Mouse (Mus musculus) fibroblast of lung, adult 2 months (primary cell): ENCODE results near the gene Vac14.

Source experiments
- DNase-seq: peaks from one replicate; pipeline ENCODE4 v3.0.0-alpha.2; 2011; ENCODE audit warnings: low read depth

Gene Vac14

GRCm38 (mm10) chr8:110717131-110717530 is 98.7 kb downstream of the Vac14 start:
- DNase-seq = no peak

DNA sequence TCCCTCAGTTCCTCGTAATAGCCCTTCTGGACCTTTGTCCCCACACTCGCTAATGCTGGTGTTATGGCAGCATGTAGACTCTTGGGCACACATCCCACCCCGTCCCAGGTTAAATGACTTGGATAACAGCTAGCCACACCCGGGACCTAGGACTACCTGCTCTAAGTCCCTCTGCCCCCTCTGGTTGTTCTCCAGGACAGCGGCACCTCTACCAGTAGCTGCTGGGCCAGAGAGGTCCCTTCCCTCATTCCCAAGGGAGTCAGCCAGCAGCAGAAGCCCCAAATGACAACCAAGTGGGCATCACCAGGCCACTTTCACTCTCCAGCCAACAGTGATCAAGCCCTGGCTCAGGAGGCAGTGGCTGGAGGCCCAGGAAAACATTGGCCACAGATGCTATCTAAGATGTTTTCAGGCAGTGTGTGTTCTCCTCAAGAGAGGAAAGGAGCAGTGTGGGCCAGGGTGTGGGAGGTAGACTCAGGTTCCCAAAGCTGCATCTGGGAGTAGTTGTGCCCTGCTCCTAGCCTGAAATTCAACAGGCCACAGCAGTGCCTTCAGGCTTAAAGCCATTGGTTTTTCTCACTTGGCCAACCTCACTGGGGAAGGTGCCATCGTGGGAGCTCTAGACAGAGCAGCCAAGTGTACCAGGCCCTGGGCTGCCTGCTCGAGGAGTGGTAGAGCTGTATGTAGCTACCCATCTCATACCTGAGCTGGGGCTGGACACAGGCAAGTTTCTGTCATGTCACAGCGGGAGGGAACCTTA is 100.0 kb downstream of the Vac14 start:
- peak; percentile 85 for DNase-seq

GRCm38 (mm10) chr8:110718969-110719670 is 100.7 kb downstream of the Vac14 start:
- DNase-seq = peak; percentile 66

- DNase-seq = no peak
These were observed 101.7 kb downstream of the Vac14 start for GRCm38 (mm10) chr8:110719898-110720653.

DNA sequence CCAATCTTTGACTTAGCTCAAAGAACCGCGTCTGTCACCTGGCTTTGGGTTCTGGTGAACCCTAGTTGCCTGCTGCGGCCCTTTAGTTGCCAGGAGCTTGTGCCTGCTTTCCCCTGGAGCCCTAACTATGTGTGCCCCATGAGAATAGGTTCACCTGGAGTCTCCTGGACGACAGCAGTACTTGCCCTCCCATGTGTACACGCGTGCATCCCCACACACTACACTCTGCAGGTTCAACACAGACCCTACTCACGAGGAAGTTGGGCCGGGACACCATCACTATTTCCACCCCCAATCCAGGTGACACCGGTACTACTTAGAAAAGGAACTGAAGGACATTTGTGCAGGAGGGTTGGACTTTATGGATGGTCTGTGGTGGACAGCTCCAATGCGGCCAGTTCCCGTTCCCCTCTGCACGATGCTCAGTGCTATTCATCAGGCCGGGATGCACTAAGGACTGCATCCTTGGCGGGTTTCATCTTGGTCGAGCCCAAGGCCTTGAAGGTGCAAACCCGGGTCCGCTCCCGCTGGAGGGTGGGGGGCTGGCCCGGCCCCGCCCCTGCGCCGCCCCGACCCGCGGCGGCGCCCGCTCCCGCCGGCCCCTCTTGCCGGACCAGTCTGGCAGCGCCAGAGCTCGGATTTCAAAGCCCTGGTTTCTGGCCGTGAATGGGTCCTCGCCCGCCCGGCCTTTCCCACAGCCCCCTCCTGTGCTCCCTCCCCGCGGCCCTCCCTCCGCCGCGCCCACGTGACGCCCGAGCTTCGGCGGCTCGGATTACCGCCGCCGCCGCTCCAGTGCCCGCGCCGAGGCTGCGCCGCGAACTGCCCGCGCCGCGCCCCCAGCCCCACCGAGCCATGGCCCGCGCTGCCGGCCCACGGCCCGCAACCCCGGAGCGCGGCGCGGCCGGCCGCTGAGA is 102.6 kb downstream of the Vac14 start, which contains the start of gene Mtss1l:
Mtss1l (plus strand) TSS at position 792 of the 914 bp plus-strand sequence.
- DNase-seq = peak; percentile 78

GRCm38 (mm10) chr8:110721606-110722413 is 103.4 kb downstream of the Vac14 start:
- no peak for DNase-seq

GRCm38 (mm10) chr8:110722414-110723011 is 104.1 kb downstream of the Vac14 start:
- no peak for DNase-seq

DNA sequence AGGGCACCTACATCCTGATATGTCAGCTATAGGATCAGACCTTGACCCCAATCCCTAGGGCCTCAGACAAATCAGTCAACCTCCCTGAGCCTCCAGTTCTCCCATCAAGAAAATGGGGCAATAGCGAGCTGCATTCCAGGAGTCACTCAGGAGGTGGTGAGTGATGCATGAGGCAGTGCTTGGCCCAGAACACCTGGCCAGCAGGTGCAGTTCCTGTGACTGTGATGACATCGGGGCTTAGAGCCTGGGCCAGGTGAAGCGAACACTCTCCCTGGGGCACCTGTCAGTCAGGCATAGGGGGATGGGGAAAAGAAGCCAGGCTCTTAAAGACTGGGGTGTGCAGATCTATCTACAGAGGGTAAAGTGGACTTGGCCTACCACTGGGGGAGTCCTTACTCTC is 106.1 kb downstream of the Vac14 start:
- DNase-seq = no peak

DNA sequence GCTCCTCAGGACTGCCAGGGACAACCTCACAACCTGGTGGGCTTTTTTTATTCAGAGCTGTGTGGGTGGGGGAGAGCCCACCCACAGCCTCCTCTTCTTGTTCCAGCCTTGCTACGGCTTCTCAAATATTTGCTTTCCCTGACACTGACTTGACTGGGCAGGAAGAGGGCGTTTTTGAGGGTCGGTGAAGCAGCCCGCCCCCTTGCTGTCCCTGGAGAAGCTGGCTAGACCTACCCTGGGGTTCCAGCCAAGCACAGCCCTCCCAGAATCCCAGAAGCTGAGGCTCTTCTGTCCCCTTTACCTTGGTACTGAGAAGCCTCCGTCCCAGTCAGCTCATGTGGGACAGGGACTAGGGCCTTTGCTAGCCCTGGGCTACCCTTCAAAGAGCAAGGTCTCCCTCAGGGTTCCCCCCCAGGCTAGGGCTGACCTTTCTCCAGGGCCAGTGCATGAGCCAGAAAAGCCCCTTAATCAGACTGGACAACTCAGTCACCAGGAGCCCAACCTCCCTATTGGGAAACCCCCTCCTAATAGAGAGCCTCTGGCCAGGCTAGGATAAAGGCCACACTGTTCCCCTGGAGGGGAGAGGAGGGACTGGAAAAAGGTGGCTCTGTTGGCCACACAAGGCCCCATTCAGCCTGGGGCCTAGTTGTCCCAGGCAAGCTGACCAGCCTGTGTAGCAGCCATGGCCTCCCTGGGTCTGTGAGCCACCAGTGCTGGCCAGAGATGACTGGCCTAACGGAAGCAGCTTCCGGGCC is 106.9 kb downstream of the Vac14 start:
- peak; percentile 70 for DNase-seq

DNA sequence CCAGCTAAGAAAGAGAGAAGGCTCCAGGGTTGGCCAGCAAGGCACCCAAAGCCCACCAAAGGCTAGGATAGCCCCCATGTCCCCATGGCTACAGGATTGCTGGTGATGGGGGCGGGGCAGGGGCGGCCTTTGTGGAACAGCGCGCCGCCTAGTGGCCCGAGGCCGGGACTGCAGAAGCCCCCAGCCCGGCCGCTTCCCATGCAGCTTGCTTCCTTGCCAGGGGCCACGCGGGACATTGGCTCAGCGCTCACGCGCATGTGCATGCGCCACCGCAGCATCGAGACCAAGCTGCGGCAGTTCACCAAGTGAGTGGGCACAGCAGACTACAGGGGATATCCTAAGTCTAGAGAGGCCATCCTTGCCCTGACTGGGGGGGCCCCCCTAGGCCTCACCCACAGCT is 108.5 kb downstream of the Vac14 start:
- no peak for DNase-seq

DNA sequence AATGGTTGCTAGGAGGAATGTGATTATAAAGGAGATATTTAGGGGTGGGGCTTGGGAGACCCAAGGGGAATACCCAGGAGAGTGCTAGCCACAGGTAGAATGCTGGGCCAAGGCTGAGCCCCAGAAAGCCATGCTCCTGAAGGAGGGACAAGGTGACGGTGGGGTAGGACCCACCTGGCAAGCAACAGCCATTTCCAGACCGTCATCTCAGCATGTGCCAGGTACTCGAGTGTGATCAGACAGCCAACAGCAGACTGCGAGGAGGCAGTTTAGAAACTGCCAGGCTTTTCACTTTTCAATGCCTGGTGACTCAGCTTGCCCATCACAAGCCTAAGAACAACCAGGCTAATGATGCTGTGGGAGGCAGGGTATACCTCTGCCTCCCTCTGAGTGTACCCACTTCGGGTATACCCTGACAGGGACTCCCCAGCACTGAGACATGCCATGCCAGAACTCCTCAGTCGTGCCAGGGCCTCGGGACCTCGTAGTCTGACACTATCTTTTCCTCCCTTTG is 113.0 kb downstream of the Vac14 start:
- DNase-seq = no peak

DNA sequence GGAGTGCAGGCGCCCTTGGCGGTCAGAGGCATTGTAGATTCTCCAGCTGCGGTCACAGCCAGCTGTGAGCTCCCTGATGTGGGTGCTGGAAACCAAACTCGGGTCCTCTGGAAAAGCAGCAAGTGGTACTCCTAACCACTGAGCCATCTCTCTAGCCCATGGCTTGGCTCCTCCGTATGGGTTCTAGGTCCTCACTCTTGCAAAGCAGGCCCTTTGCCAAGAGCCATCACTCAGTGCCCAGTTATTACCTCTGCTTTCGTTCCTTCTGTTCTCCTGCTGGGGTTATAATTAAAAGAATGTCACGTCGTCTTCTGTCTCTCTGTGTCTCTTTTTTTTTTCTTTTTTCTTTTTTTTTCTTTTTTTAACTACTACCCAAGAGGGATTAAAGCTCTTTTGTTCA is 114.7 kb downstream of the Vac14 start:
- DNase-seq = no peak

GRCm38 (mm10) chr8:110738591-110739195 is 120.3 kb downstream of the Vac14 start:
- DNase-seq = no peak

DNA sequence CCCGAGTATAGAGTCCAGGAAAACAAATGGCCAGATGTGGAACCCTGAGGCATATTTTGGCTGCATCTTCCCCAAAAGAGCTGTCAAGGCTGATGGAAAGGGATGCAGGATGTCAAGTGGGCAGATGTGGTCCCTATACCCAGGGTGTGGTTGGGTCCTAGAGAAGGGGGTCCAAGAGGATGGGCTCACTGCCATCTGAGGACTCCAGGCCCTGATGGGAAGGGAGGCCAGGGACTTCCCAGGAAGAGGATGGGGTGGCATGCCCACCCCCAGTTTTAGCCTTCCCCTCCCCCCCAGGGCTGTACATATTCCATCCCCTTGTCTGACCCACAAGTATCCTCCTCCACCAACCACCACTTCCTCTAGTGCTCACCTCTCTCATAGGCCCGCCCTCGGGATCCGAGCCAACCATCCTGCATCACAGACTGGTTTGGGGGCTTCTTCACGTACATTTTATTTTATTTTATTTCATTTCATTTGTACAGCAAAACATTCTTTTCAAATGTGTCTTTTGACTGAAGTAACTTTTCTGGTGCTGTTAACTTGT is 122.3 kb downstream of the Vac14 start:
- DNase-seq = no peak

- DNase-seq = no peak
These were observed 123.5 kb downstream of the Vac14 start for GRCm38 (mm10) chr8:110741816-110742451.

DNA sequence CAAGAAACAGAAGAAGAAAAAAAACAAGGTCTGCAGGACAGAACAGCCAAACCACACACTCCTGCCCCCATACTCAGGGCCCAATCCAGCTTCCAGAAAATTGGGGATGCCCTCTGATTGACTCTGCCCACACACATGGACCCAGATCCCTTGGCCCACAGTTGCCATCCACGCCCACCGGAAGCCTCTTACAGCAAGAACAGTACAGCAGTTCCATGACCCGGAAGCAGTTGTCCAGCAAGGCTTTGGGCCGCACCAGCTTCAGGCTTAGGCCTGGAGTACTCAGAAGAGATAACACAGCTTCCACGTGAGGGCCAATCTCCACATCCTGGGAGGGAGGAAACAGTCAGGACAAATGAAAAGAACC is 124.0 kb downstream of the Vac14 start:
- no peak for DNase-seq

DNA sequence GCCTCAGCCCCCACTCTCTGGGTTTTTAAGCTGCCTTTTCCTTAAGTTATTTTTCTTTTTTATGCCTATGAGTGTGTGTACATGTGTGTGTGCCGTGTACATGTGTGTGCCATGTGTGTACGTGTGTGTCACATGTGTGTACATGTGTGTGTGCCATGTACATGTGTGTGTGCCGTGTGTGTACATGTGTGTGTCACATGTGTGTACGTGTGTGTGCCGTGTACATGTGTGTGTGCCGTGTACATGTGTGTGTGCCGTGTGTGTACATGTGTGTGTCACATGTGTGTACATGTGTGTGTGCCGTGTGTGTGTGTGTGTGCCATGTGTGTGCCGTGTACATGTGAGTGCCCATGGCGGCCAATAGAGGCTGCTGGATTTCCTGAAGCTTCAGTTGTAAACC is 126.8 kb downstream of the Vac14 start:
- DNase-seq = no peak

DNA sequence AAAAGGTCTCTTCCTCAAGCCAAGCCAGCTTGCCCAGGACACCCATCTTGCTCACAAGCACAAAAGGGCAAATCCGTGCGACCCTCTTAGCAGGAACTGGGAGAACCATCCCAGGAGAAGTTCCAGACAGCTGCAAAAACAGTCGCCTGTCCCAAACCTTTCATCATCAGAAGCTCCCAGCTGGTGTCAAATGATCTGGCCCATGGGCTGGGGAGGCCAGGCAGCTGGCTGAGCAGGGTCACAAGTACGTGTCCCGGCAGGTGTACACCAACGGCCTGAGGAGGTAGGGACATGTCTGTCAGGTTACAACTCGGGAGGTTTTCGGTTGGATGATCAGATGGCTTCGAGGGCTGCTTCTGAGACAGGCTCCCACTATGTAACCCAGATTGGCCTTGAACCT is 128.3 kb downstream of the Vac14 start:
- no peak for DNase-seq
